In the genomic region with DNA sequence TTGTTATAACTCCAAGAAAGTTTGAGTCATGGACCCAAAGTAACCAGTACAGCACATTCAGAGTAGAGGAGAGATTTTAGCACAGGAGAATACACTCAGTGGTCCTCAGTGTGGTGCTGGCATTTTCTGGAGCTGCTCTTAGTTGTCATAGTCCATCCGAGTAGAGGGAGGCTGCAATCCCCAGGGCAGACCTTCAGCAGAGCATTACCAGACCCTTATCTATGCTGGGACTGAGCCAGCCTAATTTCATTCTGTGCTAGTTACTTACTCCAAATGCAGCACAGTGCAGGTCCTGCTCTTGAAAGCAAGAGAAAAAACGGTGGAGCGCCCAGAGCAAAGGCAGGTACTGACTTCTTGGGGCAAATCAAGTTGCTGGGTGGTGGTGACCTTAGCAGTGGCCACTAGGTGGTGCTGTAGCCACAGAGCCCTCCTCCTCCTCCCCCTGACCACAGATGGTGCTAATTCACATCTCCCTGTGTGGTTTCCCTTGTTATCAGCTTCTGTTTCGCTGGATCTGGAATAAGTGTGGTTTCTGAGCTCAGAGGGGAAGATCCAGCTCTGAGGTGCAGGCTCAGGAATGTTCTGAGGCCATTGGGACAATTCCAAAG, we compare ENCODE assay signal across 8 mouse cellular contexts. TPM values are rescaled to one million over a fixed set of nuclear protein-coding genes. Genes with fewer than 3 reads are reported as not detected.
A peak's percentile ranks its signal among the peaks of the same experiment; 100 is the strongest.
DNase-seq lines count a peak whose midpoint lies in the region; ATAC-seq and TF ChIP-seq lines count a peak whose summit lies in the region.

No protein-coding gene starts in this region.

- H3K9ac ChIP-seq in forebrain, postnatal 0 days, result no peak overlapping the region
- H3K9ac ChIP-seq in hindbrain, embryonic 13.5 days, result no peak overlapping the region

- H3K27me3 ChIP-seq in cerebellum, adult 2 months (ENCODE audit: control insufficient read depth, insufficient read depth, low read length), result no peaks in the 10 kb centered on the region
- no peaks in the 10 kb centered on the region for H3K27me3 ChIP-seq in forebrain, postnatal 0 days (ENCODE audit: insufficient read depth, low read length)
- no peaks in the 10 kb centered on the region for H3K27me3 ChIP-seq in hindbrain, embryonic 13.5 days

- no peaks in the 10 kb centered on the region; the same call in 1 of the 2 replicates for H3K4me1 ChIP-seq in cerebellum, adult 2 months (ENCODE audit: control insufficient read depth, insufficient read depth, low read length)
- no peaks in the 10 kb centered on the region for H3K4me1 ChIP-seq in forebrain, postnatal 0 days (ENCODE audit: insufficient read depth)
- peaks cover 5% of the 10 kb centered on the region; the same call in 1 of the 2 replicates for H3K4me1 ChIP-seq in hindbrain, embryonic 13.5 days (replicated peaks)

- H3K4me3 ChIP-seq in cerebellum, adult 2 months (replicated peaks; ENCODE audit: insufficient read depth, low read depth, low read length), result no peak overlapping the region
- H3K4me3 ChIP-seq in forebrain, postnatal 0 days (ENCODE audit: low read depth, low read length), result no peak overlapping the region
- H3K4me3 ChIP-seq in hindbrain, embryonic 13.5 days, result no peak overlapping the region

- TF ChIP-seq CTCF in cerebellum, adult 2 months (IDR thresholded peaks at IDR 0.05; ENCODE audit: borderline replicate concordance, insufficient read depth, low read depth, low read length), result peak; percentile 96
- peak; percentile 92 for TF ChIP-seq CTCF in forebrain, postnatal 0 days (IDR thresholded peaks at IDR 0.05; ENCODE audit: low read depth)

- DNase-seq in T-cell, adult 2 months (ENCODE audit: low spot score), result peak; percentile 72
- peak; percentile 78 to 81 for DNase-seq in cerebellum, adult 2 months
- DNase-seq in forebrain, postnatal 0 days, result peak; percentile 71
- DNase-seq in layer of hippocampus, postnatal 25 days (ENCODE audit: extremely low spot score in 1 of 2, low spot score in 1 of 2), result peak; percentile 41 to 71
- DNase-seq in right cerebral cortex, postnatal 10 days (ENCODE audit: low spot score in 2 of 2), result peak; percentile 71 to 73
- DNase-seq in yolk sac, embryonic 10.5 days (ENCODE audit: low spot score), result peak; percentile 53

- no peaks in the 10 kb centered on the region for H3K9me3 ChIP-seq in forebrain, postnatal 0 days (ENCODE audit: low read length)
- no peaks in the 10 kb centered on the region for H3K9me3 ChIP-seq in hindbrain, embryonic 13.5 days

- H3K4me2 ChIP-seq in forebrain, postnatal 0 days (ENCODE audit: low read depth), result no peak overlapping the region
- no peak overlapping the region for H3K4me2 ChIP-seq in hindbrain, embryonic 13.5 days

- no peak for TF ChIP-seq POLR2A in cerebellum, adult 2 months (IDR thresholded peaks at IDR 0.05; ENCODE audit: borderline replicate concordance, insufficient read depth, low read length)

- peak; percentile 79 for ATAC-seq in forebrain, postnatal 0 days
- ATAC-seq in hindbrain, embryonic 13.5 days (ENCODE audit: low FRiP score), result peak; percentile 57; the same call in 1 of the 2 replicates
- ATAC-seq in megakaryocyte, adult 5-6 weeks (ENCODE audit: poor library complexity, severe bottlenecking), result peak; percentile 96

- 34% methylated on average over 4 of the region's 4 CpGs for WGBS in cerebellum, adult 2 months
- WGBS in forebrain, postnatal 0 days, result 37% methylated on average over 4 of the region's 4 CpGs
- 50% methylated on average over 4 of the region's 4 CpGs for WGBS in hindbrain, embryonic 13.5 days

- H3K27ac ChIP-seq in cerebellum, adult 2 months (ENCODE audit: insufficient read depth, low read length), result no peak overlapping the region
- H3K27ac ChIP-seq in forebrain, postnatal 0 days (ENCODE audit: low read depth, low read length), result no peak overlapping the region
- H3K27ac ChIP-seq in hindbrain, embryonic 13.5 days, result no peak overlapping the region

- H3K36me3 ChIP-seq in forebrain, postnatal 0 days (ENCODE audit: insufficient read depth), result peaks cover 44% of the 10 kb centered on the region
- peaks cover 73% of the 10 kb centered on the region for H3K36me3 ChIP-seq in hindbrain, embryonic 13.5 days

RNA-seq across cellular contexts. Expression of a gene that starts 20.2 kb away (rescaled TPM):
- 48.7 and 51.2 TPM in 2 replicates for polyA plus RNA-seq in cerebellum, adult 2 months (2012; rRNA removed)
- total RNA-seq in forebrain, postnatal 0 days (2014; rRNA removed), result 43.5 and 52.3 TPM in 2 replicates
- polyA plus RNA-seq in forebrain, postnatal 0 days (2015; fragmentation: Nextera tagmentation; extraction: Ambion mirVana), result 47.6 and 65.8 TPM in 2 replicates
- polyA plus RNA-seq in hindbrain, embryonic 13.5 days (2015; fragmentation: Nextera tagmentation; extraction: Ambion mirVana), result 69.7 and 71.6 TPM in 2 replicates
- total RNA-seq in layer of hippocampus, postnatal 25 days (2021), result 10 to 100 TPM; 97.5 to 98.9 TPM
- total RNA-seq in megakaryocyte, adult 5-6 weeks (2015), result 26.8 and 28.8 TPM in 2 replicates
- total RNA-seq in megakaryocyte, adult 5-6 weeks (2017), result 19.4 and 20.7 TPM in 2 replicates

RNA-seq across cellular contexts. Expression of a gene that starts 22.5 kb away (rescaled TPM):
- 126 and 143 TPM in 2 replicates for polyA plus RNA-seq in cerebellum, adult 2 months (2012; rRNA removed)
- 23.9 and 24.6 TPM in 2 replicates for total RNA-seq in forebrain, postnatal 0 days (2014; rRNA removed)
- 16.1 and 16.2 TPM in 2 replicates for polyA plus RNA-seq in forebrain, postnatal 0 days (2015; fragmentation: Nextera tagmentation; extraction: Ambion mirVana)
- polyA plus RNA-seq in hindbrain, embryonic 13.5 days (2015; fragmentation: Nextera tagmentation; extraction: Ambion mirVana), result 15.5 and 18.0 TPM in 2 replicates
- 10 to 100 TPM; 57.1 to 58.3 TPM for total RNA-seq in layer of hippocampus, postnatal 25 days (2021)
- total RNA-seq in megakaryocyte, adult 5-6 weeks (2015), result 5.9 and 6.0 TPM in 2 replicates
- total RNA-seq in megakaryocyte, adult 5-6 weeks (2017), result 4.3 and 7.0 TPM in 2 replicates
